Mouse (Mus musculus) brain, embryonic 18.5 days (tissue): ENCODE results near the gene Gm7861.
"Not testable (repeated sequence)": the region's sequence is repeated elsewhere in the genome, so short reads cannot be mapped to it uniquely, and the experiment has no call there.

Experiments
- DNase-seq: peaks from one replicate; pipeline ENCODE4 v3.0.0-alpha.2; 2012; ENCODE audit warnings: low read depth, low spot score

Gm7861 gene

GRCm38 (mm10) chr8:21594408-21594807 is at the start of gene Gm7861:
TSS of gene Gm7861 (minus strand) at chr8:21594508.
- not testable (repeated sequence) for DNase-seq

GRCm38 (mm10) chr8:21617883-21618282 is 23.6 kb upstream of the Gm7861 start, which contains the start of gene Defa26:
TSS of gene Defa26 (plus strand) at chr8:21618183.
- not testable (repeated sequence) for DNase-seq

DNA sequence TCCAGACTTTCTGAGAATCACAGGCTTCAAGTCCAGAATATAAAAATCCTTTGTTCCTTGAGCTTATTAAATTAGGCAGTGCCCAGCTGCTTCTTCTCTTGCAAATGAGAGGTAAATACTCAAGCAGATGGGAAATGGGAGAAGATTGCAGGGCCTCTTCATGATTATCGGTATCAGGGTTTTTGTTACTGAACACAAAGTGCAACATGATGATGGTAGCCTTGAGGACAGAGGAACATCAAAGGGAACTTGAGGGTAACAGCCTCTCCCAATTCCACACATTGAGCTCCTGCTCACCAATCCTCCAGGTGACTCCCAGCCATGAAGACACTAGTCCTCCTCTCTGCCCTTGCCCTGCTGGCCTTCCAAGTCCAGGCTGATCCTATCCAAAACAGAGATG is 11.6 kb downstream of the Gm7861 start, which contains the start of gene Defa28:
Gene Defa28, plus strand, starts transcription at position 301 of the 400 bp plus-strand sequence.
- not testable (repeated sequence) for DNase-seq

GRCm38 (mm10) chr8:21565086-21565485 is 29.2 kb downstream of the Gm7861 start, which contains the start of gene Defa37:
TSS of gene Defa37 (plus strand) at chr8:21565386.
- DNase-seq = not testable (repeated sequence)
